Mouse (Mus musculus) cortical plate, adult 2 months (tissue): ENCODE results near the gene Slc23a2.

ENCODE experiments used
- CTCF ChIP-seq: fragments of 200-500 bp; IDR thresholded peaks from 2 replicates; pipeline ENCODE4 v1.5.1; 2011; ENCODE audit warnings: mild to moderate bottlenecking, control low read depth, low read length; ENCODE audit not compliant: insufficient read depth; ENCODE audit errors: extremely low read depth
- POLR2A ChIP-seq: fragments of 200-500 bp; IDR thresholded peaks from 2 replicates; pipeline ENCODE4 v1.6.1; 2011; ENCODE audit warnings: mild to moderate bottlenecking, low read length, control low read depth; ENCODE audit not compliant: insufficient read depth; ENCODE audit errors: extremely low read depth

- TF ChIP-seq POLR2A (no peak), CTCF (no peak)
Measured at GRCm38 (mm10) chr2:132027366-132027765, 117.5 kb downstream of the Slc23a2 start.
